Mouse (Mus musculus): ENCODE results near the gene Plekha7.

GRCm38 (mm10) chr7:116236608-116237007 is 71.6 kb downstream of the Plekha7 start:
- no peak for TF ChIP-seq POLR2A (IDR thresholded peaks at IDR 0.05; ENCODE audit: borderline replicate concordance, extremely low read depth, low read depth, low read length)
- TF ChIP-seq CTCF (IDR thresholded peaks at IDR 0.05; ENCODE audit: insufficient read depth, low read length) = no peak

Data from lung, adult 2 months (tissue).